Mouse (Mus musculus) thymus, adult 2 months (tissue): ENCODE data around the gene Sgcb.
A peak's percentile ranks its signal among the peaks of the same experiment; 100 is the strongest.

Experiments used
- CTCF ChIP-seq: fragments of 200-500 bp; IDR thresholded peaks from 2 replicates; pipeline ENCODE4 v1.5.1; 2012; ENCODE audit warnings: mild to moderate bottlenecking, control low read depth, low read length, moderate library complexity, borderline replicate concordance; ENCODE audit not compliant: control insufficient read depth, poor library complexity, insufficient read depth; ENCODE audit errors: extremely low read depth
- POLR2A ChIP-seq: fragments of 200-500 bp; IDR thresholded peaks from 2 replicates; pipeline ENCODE4 v1.6.1; 2012; ENCODE audit warnings: mild to moderate bottlenecking, low read length, control low read depth, moderate library complexity; ENCODE audit not compliant: control insufficient read depth, poor library complexity, insufficient read depth; ENCODE audit errors: extremely low read depth

DNA sequence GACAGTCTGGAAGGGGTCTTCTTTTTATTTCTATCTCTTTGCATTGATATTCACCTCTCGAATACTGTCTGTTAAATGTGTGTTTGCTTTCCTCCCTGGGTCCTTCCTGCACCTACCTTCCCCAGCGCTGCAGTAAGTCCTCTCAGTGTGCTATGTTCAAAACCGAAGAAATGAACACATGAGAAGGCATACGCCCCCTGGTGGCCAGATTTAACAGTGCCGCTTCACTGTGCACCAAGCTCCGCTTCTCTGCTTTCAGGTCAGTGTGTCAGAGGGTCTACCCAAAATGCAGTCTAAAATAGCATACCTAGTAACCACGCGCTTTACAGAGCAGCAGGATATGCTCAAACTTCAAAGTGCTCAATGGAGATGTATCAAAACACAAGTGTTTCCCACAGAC lies 14.4 kb downstream of the Sgcb start:
- TF ChIP-seq CTCF (0 out of 2 replicates have a peak, but pooled peaks have one; percentile 58), POLR2A (no peak)
